Mouse (Mus musculus): ENCODE results near the gene Zc3h6. TPM values are rescaled to one million over a fixed set of nuclear protein-coding genes. Genes with fewer than 3 reads are reported as not detected.

The Zc3h6 gene
- polyA plus RNA-seq, 1 experiment from 2014 or later: 1.1 TPM

GRCm38 (mm10) chr2:129046172-129046845 is 79.1 kb downstream of the Zc3h6 start:
- 72% methylated on average over 6 of the region's 6 CpGs for WGBS
- H3K27ac ChIP-seq: no peak overlapping the region
- H3K9me3 ChIP-seq: no peaks in the 10 kb centered on the region
- DNase-seq (ENCODE audit: low spot score): no peak
- H3K4me3 ChIP-seq: no peak overlapping the region
- no peaks in the 10 kb centered on the region for H3K4me1 ChIP-seq
- peaks cover 10% of the 10 kb centered on the region for H3K27me3 ChIP-seq (ENCODE audit: insufficient read depth, poor library complexity, severe bottlenecking)
- no peaks in the 10 kb centered on the region for H3K36me3 ChIP-seq

- H3K9me3 ChIP-seq: no peaks in the 10 kb centered on the region
- 0 out of 2 replicates have a peak, but pooled peaks cover 5% of the 10 kb centered on the region for H3K27me3 ChIP-seq (ENCODE audit: insufficient read depth, poor library complexity, severe bottlenecking)
- no peak overlapping the region for H3K4me3 ChIP-seq
- no peaks in the 10 kb centered on the region for H3K4me1 ChIP-seq
- 83% methylated on average over 4 of the region's 4 CpGs for WGBS
- no peak overlapping the region for H3K27ac ChIP-seq
- no peaks in the 10 kb centered on the region for H3K36me3 ChIP-seq
- DNase-seq (ENCODE audit: low spot score): no peak
These were observed 79.6 kb downstream of the Zc3h6 start for GRCm38 (mm10) chr2:129046846-129047196.

GRCm38 (mm10) chr2:129047811-129048210 is 80.6 kb downstream of the Zc3h6 start, which contains the start of gene Vinac1:
Vinac1 (minus strand) TSS chr2:129048172.
- no peaks in the 10 kb centered on the region for H3K9me3 ChIP-seq
- no peak for DNase-seq (ENCODE audit: low spot score)

DNA sequence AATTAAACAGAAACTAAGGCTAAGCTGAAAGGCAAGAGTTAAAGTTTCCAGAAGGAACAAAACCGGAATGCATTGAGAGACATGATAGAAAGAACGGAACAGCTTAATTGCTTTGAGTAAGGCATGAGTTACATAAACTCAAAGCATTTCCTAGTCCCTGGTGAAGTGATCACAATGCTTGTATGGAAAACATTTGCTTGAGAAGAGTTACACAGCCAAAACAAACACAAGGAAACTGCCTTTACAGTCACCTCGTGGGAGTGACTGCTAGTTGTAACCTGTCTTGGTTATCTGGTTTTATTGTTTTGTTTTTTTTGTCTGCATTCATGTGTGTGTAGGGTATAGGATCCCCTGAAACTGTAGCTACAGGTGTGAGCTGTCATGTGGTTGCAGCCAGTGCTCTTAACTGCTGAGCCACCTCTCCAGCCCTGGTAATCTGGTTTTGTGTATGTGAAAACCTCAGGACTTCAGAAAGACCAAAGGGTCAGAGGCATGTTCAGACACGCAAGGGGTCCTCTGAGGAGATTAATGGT is 85.3 kb downstream of the Zc3h6 start:
- H3K36me3 ChIP-seq: no peaks in the 10 kb centered on the region
- H3K9me3 ChIP-seq: no peaks in the 10 kb centered on the region; the same call in 1 of the 2 replicates
- DNase-seq (ENCODE audit: low spot score): no peak
- 65% methylated on average over 4 of the region's 4 CpGs for WGBS
- H3K27me3 ChIP-seq (ENCODE audit: insufficient read depth, poor library complexity, severe bottlenecking): no peaks in the 10 kb centered on the region
- H3K4me1 ChIP-seq: no peaks in the 10 kb centered on the region
- H3K27ac ChIP-seq: no peak overlapping the region
- H3K4me3 ChIP-seq: no peak overlapping the region

More at GRCm38 (mm10) chr2:129047811-129048210, 80.6 kb downstream of the Zc3h6 start, which contains the start of gene Vinac1:
- no peaks in the 10 kb centered on the region for H3K4me1 ChIP-seq
- no peak within 1 kb of the TSS for H3K27ac ChIP-seq
- WGBS: 74% methylated on average over 8 of the region's 8 CpGs
- H3K4me3 ChIP-seq: no peak within 1 kb of the TSS
- no peaks in the 10 kb centered on the region for H3K36me3 ChIP-seq
- no peaks in the 10 kb centered on the region for H3K27me3 ChIP-seq (ENCODE audit: insufficient read depth, poor library complexity, severe bottlenecking)

DNA sequence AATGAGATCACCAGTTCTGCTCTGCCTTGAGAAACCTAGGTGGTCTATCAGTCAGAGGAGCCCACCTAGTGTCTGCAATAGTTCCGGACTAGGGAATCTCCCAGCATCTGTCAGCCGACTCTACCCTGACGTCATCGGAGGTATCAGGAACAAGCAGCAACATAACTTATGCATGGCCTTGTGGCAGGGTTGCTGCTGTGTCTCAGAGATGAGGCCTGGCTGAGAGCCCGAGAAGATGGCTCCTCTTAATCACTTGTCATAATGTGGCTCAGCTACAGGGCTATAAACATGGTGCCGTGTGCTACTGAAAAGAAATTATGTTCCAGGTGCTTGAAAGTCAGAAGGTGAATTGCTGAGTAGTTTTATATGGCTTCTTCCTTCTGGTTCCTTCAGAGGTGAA is 88.5 kb downstream of the Zc3h6 start:
- Histone ChIP-seq H3K27ac (no peak overlapping the region), H3K4me1 (no peaks in the 10 kb centered on the region), H3K9me3 (no peaks in the 10 kb centered on the region; the same call in 1 of the 2 replicates), H3K27me3 (ENCODE audit: insufficient read depth, poor library complexity, severe bottlenecking) (no peaks in the 10 kb centered on the region), H3K36me3 (no peaks in the 10 kb centered on the region), H3K4me3 (no peak overlapping the region)
- no peak for DNase-seq (ENCODE audit: low spot score)
- 87% methylated on average over 6 of the region's 6 CpGs for WGBS

GRCm38 (mm10) chr2:129056597-129056996 is 89.4 kb downstream of the Zc3h6 start:
- no peak for DNase-seq (ENCODE audit: low spot score)
- no peaks in the 10 kb centered on the region for H3K36me3 ChIP-seq
- no peak overlapping the region for H3K4me3 ChIP-seq
- no peaks in the 10 kb centered on the region for H3K4me1 ChIP-seq
- H3K9me3 ChIP-seq: no peaks in the 10 kb centered on the region; the same call in 1 of the 2 replicates
- 43% methylated on average over 9 of the region's 9 CpGs for WGBS
- no peak overlapping the region for H3K27ac ChIP-seq
- H3K27me3 ChIP-seq (ENCODE audit: insufficient read depth, poor library complexity, severe bottlenecking): no peaks in the 10 kb centered on the region

DNA sequence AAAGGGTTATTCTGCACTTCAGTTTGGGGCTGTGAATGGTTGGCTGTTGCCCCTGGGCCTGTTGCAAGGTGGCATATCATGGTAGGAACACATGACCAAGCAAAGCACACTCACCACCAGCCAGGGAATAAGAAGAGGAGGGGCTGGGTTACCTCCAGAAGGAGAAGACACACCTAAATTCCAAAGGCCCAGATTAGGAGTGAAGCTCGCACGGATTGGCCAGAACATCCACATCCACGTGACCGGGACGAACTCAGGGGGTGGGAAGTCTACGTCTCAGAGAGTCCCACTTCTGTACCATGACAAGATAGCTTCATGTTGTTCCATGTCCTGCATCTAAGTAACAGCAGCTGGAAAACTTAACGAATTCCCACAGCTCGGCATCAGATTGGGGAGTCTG is 90.1 kb downstream of the Zc3h6 start:
- H3K9me3 ChIP-seq: no peaks in the 10 kb centered on the region; the same call in 1 of the 2 replicates
- no peaks in the 10 kb centered on the region for H3K36me3 ChIP-seq
- H3K4me1 ChIP-seq: no peaks in the 10 kb centered on the region
- no peak overlapping the region for H3K4me3 ChIP-seq
- H3K27ac ChIP-seq: no peak overlapping the region
- 92% methylated on average over 8 of the region's 8 CpGs for WGBS
- H3K27me3 ChIP-seq (ENCODE audit: insufficient read depth, poor library complexity, severe bottlenecking): no peaks in the 10 kb centered on the region
- DNase-seq (ENCODE audit: low spot score): no peak

- Histone ChIP-seq H3K4me1 (no peaks in the 10 kb centered on the region), H3K27me3 (ENCODE audit: insufficient read depth, poor library complexity, severe bottlenecking) (no peaks in the 10 kb centered on the region), H3K4me3 (no peak overlapping the region), H3K27ac (no peak overlapping the region), H3K36me3 (no peaks in the 10 kb centered on the region), H3K9me3 (no peaks in the 10 kb centered on the region; the same call in 1 of the 2 replicates)
- DNase-seq (ENCODE audit: low spot score): no peak
- WGBS: 80% methylated on average over 6 of the region's 6 CpGs
These were observed 90.7 kb downstream of the Zc3h6 start for GRCm38 (mm10) chr2:129057920-129058361.

- Histone ChIP-seq H3K4me3 (no peak overlapping the region), H3K36me3 (no peaks in the 10 kb centered on the region), H3K4me1 (peaks cover 3% of the 10 kb centered on the region), H3K9me3 (no peaks in the 10 kb centered on the region), H3K27me3 (ENCODE audit: insufficient read depth, poor library complexity, severe bottlenecking) (no peaks in the 10 kb centered on the region), H3K27ac (no peak overlapping the region)
- DNase-seq (ENCODE audit: low spot score): no peak
- 65% methylated on average over 10 of the region's 10 CpGs for WGBS
These were observed 94.4 kb downstream of the Zc3h6 start for GRCm38 (mm10) chr2:129061456-129062059.

DNA sequence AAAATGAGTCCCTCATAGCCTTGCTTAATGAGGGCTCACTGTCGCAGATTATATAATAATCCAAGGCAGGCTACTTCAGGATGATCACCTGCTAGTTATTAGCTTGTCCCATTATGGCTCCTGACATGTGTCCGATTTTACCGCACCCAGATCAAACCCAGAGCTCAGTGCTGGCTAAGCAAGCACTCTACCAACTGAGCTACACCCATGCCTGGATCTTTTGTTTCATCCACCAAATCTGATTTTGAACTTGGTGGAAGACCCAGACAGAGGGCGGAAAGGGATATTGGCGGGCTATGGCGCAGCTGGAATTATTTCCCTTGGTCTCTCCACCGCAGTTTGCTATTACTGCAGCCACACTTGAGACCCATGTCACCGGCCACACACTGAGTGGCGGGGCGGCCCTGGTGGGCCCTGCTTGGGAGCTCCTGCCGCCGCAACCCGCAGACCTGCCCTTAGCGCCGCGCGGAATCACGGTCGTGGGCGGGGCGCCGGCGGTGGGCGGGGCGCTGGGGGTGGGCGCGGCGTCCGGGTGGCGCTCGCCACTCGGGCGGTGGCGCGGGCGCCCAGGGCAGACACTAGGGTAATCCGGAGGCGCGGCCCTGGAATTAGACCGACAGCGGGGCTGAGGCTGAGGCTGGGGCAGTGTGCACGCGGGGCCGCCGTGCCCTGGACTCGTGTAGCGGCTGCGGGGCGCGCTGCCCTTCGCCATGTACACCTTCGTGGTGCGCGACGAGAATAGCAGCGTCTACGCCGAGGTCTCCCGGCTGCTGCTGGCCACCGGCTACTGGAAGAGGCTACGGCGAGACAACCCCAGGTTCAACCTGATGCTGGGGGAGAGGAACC is 98.5 kb downstream of the Zc3h6 start, which contains the start of gene Ttl:
Ttl (plus strand) TSS at position 506 of the 846 bp plus-strand sequence.
- Histone ChIP-seq H3K27ac (peak within 1 kb of the TSS; percentile 93), H3K9me3 (no peaks in the 10 kb centered on the region), H3K27me3 (ENCODE audit: insufficient read depth, poor library complexity, severe bottlenecking) (no peaks in the 10 kb centered on the region), H3K4me1 (peaks cover 9% of the 10 kb centered on the region), H3K4me3 (peak within 1 kb of the TSS; percentile 83), H3K36me3 (peaks cover 12% of the 10 kb centered on the region; the same call in 1 of the 2 replicates)
- peak; percentile 85 for DNase-seq (ENCODE audit: low spot score)
- WGBS: 1% methylated on average over 62 of the region's 62 CpGs

DNA sequence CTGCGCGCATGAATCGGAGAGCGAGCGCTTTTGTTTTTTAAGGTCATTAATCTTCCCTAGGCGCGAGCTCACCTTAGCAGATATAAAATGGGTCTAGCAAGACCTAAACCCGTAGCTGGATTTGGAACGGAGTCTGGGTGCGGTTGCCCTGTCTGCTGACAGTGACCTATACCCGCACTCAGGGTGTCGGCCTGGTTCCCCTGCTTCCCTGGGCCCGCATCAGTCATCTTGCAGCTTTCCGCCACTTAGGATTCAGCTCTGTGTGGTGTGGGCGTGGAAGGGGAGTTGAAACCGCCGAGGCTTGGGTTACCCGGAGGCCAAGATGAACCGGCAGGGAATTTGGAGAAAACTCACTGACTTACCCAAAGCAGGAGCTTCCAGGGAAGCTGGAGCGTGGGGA is 99.1 kb downstream of the Zc3h6 start:
- Histone ChIP-seq H3K27me3 (ENCODE audit: insufficient read depth, poor library complexity, severe bottlenecking) (no peaks in the 10 kb centered on the region), H3K9me3 (no peaks in the 10 kb centered on the region), H3K4me3 (peak overlapping the region; percentile 83), H3K36me3 (peaks cover 12% of the 10 kb centered on the region; the same call in 1 of the 2 replicates), H3K4me1 (peaks cover 9% of the 10 kb centered on the region), H3K27ac (peak overlapping the region; percentile 93)
- under 1% methylated on average over 20 of the region's 20 CpGs for WGBS
- DNase-seq (ENCODE audit: low spot score): peak; percentile 86

Measured in heart, embryonic 10.5 days (tissue).